Mouse (Mus musculus): ENCODE data around the gene Nsmf. TPM values are rescaled to one million over a fixed set of nuclear protein-coding genes. Genes with fewer than 3 reads are reported as not detected.
A peak's percentile ranks its signal among the peaks of the same experiment; 100 is the strongest.

Gene Nsmf
- total RNA-seq, 2 experiments from 2014 or later: 6.9 to 15.0 TPM

DNA sequence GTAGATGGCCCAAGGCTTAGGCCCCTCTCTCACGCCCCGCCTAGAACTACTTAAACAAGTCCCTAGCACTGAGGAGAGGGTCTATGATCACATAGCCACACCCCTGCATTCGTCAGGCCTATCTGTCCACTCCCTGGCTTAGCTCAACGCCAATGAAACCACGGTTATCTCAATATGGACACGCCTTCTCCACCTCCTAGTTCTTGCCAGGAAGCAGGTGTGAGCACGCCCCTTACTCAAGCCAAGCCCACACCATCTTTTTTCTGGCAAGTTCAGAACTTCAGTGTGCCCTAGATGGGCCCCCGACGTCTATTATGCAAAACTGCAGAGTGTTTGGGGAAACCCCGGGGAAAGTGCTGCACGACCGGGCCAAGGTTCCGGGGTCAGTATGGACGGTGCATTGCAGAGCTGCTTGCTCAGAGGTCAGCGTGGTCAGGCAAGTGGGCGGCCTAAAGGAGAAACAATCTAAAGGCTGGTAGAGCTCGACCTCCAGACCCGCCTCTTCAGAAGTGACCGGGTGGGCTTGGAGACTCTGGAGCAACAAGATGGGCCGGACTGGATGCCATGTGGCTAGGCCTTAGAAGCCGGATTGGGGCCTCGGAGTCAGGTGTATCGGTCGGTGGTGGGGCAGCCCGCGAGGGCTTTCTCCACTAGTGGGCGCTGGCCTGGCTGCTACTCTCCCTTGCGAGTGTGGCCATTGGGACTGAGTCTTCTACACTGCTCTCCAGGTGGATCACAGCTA lies 41.1 kb downstream of the Nsmf start, which contains the start of gene Noxa1:
Gene Noxa1, minus strand, starts transcription at position 41 of the 742 bp plus-strand sequence.
- H3K27ac ChIP-seq: no peak within 1 kb of the TSS
- intact Hi-C loops (cut with DNase I): no loop called here
- DNase-seq: no peak
- TF ChIP-seq CTCF (IDR thresholded peaks at IDR 0.05): no peak
- no peak within 1 kb of the TSS for H3K4me3 ChIP-seq

DNA sequence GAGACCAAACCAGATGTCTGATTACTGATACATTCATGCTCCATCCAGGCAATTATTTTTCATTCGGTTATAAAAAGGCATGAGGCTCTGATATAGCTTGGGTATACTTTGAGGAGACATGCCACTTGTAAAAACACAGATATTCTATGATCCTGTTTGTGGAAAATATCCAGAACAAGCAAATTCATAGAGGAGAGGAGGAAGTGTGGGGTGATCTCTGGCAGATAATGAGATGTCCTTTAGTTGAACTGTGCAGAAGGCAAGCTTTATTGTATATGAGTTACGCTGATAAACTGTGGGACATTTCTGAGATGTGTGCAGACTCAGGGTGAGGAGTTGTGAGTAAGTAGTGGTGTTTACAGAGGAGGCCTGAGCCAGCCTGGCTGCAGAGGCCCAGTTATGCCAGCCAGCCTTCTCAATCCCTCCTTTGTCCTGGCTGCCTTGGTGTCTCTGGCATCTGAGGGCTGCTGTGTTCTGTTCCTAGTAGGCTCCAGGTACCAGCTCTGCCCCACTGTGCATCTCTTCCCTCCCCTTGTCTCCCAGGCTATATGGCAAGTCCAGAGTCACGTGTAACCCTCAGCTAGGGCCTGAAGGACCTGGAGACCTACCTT lies 44.0 kb downstream of the Nsmf start:
- intact Hi-C loops (cut with DNase I): no loop called here
- no peak for DNase-seq
- Histone ChIP-seq H3K27ac (no peak overlapping the region), H3K4me3 (no peak overlapping the region)
- TF ChIP-seq CTCF (IDR thresholded peaks at IDR 0.05): no peak

DNA sequence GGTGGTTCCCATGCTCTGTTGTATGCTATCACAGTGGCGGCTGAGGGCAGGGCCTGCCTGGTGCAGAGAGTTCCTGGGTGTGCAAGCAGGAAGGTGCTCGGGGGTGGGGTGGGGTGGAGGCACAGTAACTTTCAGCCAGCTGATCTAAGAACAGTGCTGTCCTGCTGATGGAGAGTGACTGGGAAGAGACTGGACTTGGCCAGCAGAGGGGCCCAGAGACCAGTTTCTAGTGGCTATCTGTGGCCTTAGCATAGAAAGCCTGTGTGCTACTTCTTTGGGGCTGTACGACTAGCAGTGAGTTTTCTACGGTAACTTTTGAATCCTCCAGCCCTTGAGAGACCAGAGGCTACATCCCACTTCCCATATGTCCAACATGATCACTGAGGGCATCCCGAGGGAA lies 44.8 kb downstream of the Nsmf start:
- no peak for DNase-seq
- Histone ChIP-seq H3K27ac (no peak overlapping the region), H3K4me3 (no peak overlapping the region)
- intact Hi-C loops (cut with DNase I): no loop called here
- peak; percentile 62 for TF ChIP-seq CTCF (IDR thresholded peaks at IDR 0.05)

DNA sequence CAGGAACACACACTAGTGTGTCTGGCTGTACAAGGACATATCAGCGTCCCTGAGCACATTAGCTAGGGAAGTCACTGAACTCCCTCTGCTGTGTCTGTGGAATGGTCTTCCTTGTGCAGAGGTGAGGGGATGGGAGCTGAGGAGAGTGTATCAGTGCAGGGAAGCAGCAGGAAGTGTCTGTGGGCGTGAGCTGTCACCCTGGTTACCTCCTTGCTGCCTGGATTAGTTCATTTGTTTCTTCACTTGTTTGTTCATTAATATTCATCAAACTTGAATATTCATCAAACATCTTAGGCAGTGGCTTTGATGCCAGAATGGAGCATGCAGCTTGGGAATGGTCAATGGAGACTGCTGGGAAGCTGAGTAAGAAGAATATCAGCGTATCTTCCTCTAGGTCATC lies 45.5 kb downstream of the Nsmf start:
- Histone ChIP-seq H3K4me3 (no peak overlapping the region), H3K27ac (no peak overlapping the region)
- intact Hi-C loops (cut with DNase I): no loop called here
- DNase-seq: no peak
- no peak for TF ChIP-seq CTCF (IDR thresholded peaks at IDR 0.05)

DNA sequence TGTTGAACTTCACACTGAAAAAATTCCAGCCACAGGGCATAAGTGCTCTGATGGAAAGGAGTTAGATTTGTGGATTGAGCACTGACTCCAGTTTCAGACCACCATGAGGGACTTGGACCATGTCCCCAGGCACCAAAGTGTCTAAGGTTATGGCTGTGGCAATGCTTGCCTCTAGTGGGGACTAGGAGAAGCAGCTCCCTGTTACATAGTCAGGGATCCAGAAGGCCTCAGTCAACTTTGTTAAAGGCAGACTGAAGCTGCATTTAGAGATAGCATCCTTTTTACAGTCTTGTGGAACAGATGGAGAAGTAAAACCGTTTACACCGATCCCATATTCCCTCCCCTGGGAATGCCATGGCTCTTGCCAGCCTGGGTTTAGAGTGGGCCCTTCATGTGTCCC lies 50.0 kb downstream of the Nsmf start:
- no peak for DNase-seq
- H3K4me3 ChIP-seq: no peak overlapping the region
- intact Hi-C loops (cut with DNase I): no loop called here
- no peak for TF ChIP-seq CTCF (IDR thresholded peaks at IDR 0.05)
- H3K27ac ChIP-seq: no peak overlapping the region

DNA sequence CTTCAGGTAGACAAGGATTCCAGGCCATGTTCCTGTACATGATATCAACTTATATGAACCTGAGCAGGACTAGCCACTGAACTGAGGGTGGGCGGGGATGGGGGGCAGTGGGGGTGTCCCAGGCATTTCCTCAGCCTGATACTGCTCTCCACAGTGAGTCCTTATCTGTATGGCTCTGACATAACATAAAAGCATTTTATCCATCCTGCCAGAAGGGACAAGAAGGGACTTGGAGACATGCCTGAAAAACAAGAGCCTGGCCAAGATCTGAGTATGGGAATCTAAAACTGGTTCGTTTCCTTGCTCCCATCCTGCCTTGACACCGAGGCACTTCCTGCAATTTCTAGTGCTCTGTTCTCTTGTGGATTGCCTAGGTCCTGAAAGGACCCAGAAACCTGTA lies 51.9 kb downstream of the Nsmf start:
- peak overlapping the region; percentile 28; the same call in 1 of the 2 replicates for H3K27ac ChIP-seq
- intact Hi-C loops (cut with DNase I): no loop called here

DNA sequence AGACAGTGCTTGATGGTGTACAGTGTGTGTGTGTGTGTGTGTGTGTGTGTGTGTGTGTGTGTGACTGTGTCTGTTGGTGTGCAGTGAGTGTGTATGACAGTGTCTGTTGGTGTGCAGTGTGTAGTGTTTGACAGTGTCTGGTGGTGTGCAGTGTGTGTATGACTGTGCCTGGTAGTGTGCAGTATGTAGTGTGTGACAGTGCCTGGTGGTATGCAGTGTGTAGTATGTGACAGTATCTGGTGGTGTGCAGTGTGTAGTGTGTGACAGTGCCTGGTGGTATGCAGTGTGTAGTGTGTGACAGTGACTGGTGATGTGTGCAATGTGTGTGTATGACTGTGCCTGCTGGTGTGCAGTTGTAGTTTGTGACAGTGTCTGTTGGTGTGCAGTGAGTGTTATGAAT lies 55.3 kb downstream of the Nsmf start:
- DNase-seq: no peak
- no peak for TF ChIP-seq CTCF (IDR thresholded peaks at IDR 0.05)
- intact Hi-C loops (cut with DNase I): no loop called here
- H3K4me3 ChIP-seq: no peak overlapping the region
- H3K27ac ChIP-seq: no peak overlapping the region

More for the DNA sequence above, 51.9 kb downstream of the Nsmf start:
- TF ChIP-seq CTCF (IDR thresholded peaks at IDR 0.05): no peak
- H3K4me3 ChIP-seq: no peak overlapping the region
- DNase-seq: no peak

DNA sequence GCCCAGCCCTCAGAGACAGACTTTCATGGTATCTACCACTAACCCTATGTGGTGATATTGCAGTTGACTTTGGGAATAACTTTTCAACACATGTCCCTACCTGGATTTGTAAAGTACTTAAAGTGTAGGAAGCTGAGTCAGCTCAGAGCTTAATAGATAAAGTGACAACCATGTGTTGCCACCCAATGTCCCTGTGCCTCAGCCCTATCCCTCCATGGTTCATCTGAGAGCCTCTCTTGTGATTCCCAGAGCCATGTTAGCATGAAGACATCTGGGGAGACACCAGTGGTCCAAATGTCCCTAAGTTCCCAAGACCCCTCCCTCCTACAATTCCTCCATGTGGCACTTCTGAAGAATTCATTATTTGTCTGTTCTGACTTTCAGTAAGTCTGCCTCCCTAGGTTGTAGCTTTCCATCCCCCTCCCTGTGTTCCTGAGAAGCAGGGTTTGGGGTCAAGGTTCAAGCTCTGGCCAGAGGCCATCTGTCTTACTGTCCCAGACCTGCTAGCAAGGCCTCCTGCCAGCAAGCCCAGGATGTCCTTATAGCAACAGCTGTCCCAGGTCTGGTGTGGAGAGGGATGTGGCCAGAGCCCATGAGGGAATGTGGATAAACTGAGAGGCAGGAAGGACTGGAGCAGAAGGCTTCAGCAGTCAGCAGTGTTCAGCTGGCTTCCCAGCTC lies 56.5 kb downstream of the Nsmf start:
- no peak for TF ChIP-seq CTCF (IDR thresholded peaks at IDR 0.05)
- Histone ChIP-seq H3K4me3 (no peak overlapping the region), H3K27ac (peak overlapping the region; percentile 56)
- DNase-seq: no peak
- intact Hi-C loops (cut with DNase I): no loop called here

DNA sequence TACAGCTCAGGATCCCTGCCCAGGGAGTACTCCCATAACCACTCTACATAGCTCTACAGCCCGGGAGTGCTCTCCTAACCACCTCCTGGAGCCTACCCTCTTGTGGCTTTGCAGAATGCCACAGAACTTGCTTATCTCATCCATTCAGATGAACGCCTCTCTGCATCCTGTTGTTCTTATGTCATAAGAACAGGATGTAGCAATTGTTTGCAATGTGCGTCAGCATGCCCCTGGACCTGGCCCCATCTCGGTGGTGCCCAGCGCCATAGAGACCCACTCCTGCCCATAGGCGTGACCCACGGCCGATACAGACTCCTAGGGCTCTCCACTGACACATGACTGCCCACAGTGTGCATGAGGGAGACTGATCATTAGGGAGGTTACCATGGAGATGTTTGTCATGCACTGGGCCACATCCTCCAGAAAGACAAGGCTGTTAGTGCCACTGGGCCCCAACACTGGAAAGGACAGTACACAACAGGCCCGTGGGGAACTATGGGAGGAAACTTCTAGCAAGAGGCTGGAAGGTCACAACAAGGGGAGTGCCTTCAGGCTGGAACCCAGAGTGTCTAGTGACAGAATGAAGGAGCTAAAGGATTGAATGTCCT lies 57.1 kb downstream of the Nsmf start:
- Histone ChIP-seq H3K4me3 (no peak overlapping the region), H3K27ac (peak overlapping the region; percentile 56)
- no peak for TF ChIP-seq CTCF (IDR thresholded peaks at IDR 0.05)
- intact Hi-C loops (cut with DNase I): no loop called here
- DNase-seq: no peak

Small RNA genes lying within 50 kb of the gene (microRNA-seq; reads per million reads assigned to microRNA genes)
- gene Gm24328 (not detected), gene Mir7664 (not detected)

Other genes starting within 250 kb of the Nsmf start
- 10 to 100 TPM; 28.3 to 29.0 TPM for gene Ehmt1, start 134.7 kb upstream of the Nsmf start, total RNA-seq (2021)
- gene Arrdc1, start 119.1 kb upstream of the Nsmf start, total RNA-seq (2021): 1 to 10 TPM; 1.9 to 2.8 TPM
- gene Zmynd19, start 104.6 kb upstream of the Nsmf start, total RNA-seq (2021): 10 to 100 TPM; 20.6 to 21.2 TPM
- gene Dph7, start 92.0 kb upstream of the Nsmf start, total RNA-seq (2021): 1 to 10 TPM; 3.4 to 3.8 TPM
- 10 to 100 TPM; 28.9 to 43.8 TPM for gene Mrpl41, start 79.3 kb upstream of the Nsmf start, total RNA-seq (2021)
- gene Pnpla7, start 78.3 kb upstream of the Nsmf start, total RNA-seq (2021): 10 to 100 TPM; 36.5 to 44.6 TPM
- gene Entpd8, start 25.9 kb downstream of the Nsmf start, total RNA-seq (2021): not detected
- gene Noxa1, start 40.8 kb downstream of the Nsmf start, total RNA-seq (2021): not detected
- 1 to 10 TPM; 4.0 to 5.2 TPM for gene Nrarp, start 126.4 kb downstream of the Nsmf start, total RNA-seq (2021)
- gene Tor4a, start 142.5 kb downstream of the Nsmf start, total RNA-seq (2021): 1 to 10 TPM in 1 of 2 experiments, under 1 TPM in 1; 0.59 to 1.0 TPM
- gene Nelfb, start 157.1 kb downstream of the Nsmf start, total RNA-seq (2021): 10 to 100 TPM; 22.3 to 23.1 TPM
- gene Stpg3, start 160.3 kb downstream of the Nsmf start, total RNA-seq (2021): not detected
- gene Fam166a, start 164.4 kb downstream of the Nsmf start, total RNA-seq (2021): not detected
- gene Tubb4b, start 170.3 kb downstream of the Nsmf start, total RNA-seq (2021): 100 to 1,000 TPM; 185 to 269 TPM
- gene Slc34a3, start 180.0 kb downstream of the Nsmf start, total RNA-seq (2021): not detected
- not detected for gene Rnf224, start 182.4 kb downstream of the Nsmf start, total RNA-seq (2021)
- under 1 TPM; 0.39 to 0.56 TPM for gene Rnf208, start 187.9 kb downstream of the Nsmf start, total RNA-seq (2021)
- gene Cysrt1, start 188.1 kb downstream of the Nsmf start, total RNA-seq (2021): not detected
- gene AL732309.1, start 192.5 kb downstream of the Nsmf start, total RNA-seq (2021): 1 to 10 TPM in 1 of 2 experiments, under 1 TPM in 1; 0.86 to 1.2 TPM
- gene Tmem203, start 201.1 kb downstream of the Nsmf start, total RNA-seq (2021): 10 to 100 TPM; 11.4 to 12.6 TPM
- gene Tprn, start 208.3 kb downstream of the Nsmf start, total RNA-seq (2021): 1 to 10 TPM; 3.1 to 3.5 TPM
- gene Ssna1, start 218.1 kb downstream of the Nsmf start, total RNA-seq (2021): 10 to 100 TPM; 28.0 to 35.5 TPM
- gene Anapc2, start 218.1 kb downstream of the Nsmf start, total RNA-seq (2021): 10 to 100 TPM; 29.7 to 32.3 TPM
- not detected for gene Tmem210, start 233.8 kb downstream of the Nsmf start, total RNA-seq (2021)
- not detected for gene Lrrc26, start 235.6 kb downstream of the Nsmf start, total RNA-seq (2021)